Mouse (Mus musculus) ES-CJ7 (cell line): ENCODE results near the gene Slc45a2.

Experiments used
- DNase-seq: peaks from one replicate; pipeline ENCODE4 v3.0.0; 2011; ENCODE audit warnings: low read depth, low spot score

The Slc45a2 gene

GRCm38 (mm10) chr15:11065528-11066171 is 65.1 kb downstream of the Slc45a2 start:
- DNase-seq, result no peak

- no peak for DNase-seq
Measured at GRCm38 (mm10) chr15:11066299-11066698, 65.8 kb downstream of the Slc45a2 start.

GRCm38 (mm10) chr15:11067891-11068290 is 67.4 kb downstream of the Slc45a2 start:
- no peak for DNase-seq

- no peak for DNase-seq
Measured at GRCm38 (mm10) chr15:11075726-11076361, 75.3 kb downstream of the Slc45a2 start.
